Mouse (Mus musculus) spleen, adult 2 months (tissue): ENCODE measurements around the gene Cyth4.

Experiments
- CTCF ChIP-seq: fragments of 200-500 bp; IDR thresholded peaks from 2 replicates; pipeline ENCODE4 v1.5.1; 2011; ENCODE audit warnings: mild to moderate bottlenecking, inconsistent platforms; ENCODE audit not compliant: insufficient read depth, insufficient read length, insufficient replicate concordance; ENCODE audit errors: extremely low read depth
- POLR2A ChIP-seq: fragments of 200-500 bp; IDR thresholded peaks from 2 replicates; pipeline ENCODE4 v1.6.1; 2011; ENCODE audit warnings: low read depth, low read length, inconsistent platforms

- TF ChIP-seq POLR2A: no peak
- no peak for TF ChIP-seq CTCF
Observed at GRCm38 (mm10) chr15:78548711-78549110, 48.1 kb upstream of the Cyth4 start.
